11 mouse cellular contexts compared by ENCODE assay signal in genomic region chr4:105169093-105169571, GRCm38 (mm10). TPM values are rescaled to one million over a fixed set of nuclear protein-coding genes. Genes with fewer than 3 reads are reported as not detected.
DNase-seq lines count a peak whose midpoint lies in the region; ATAC-seq and TF ChIP-seq lines count a peak whose summit lies in the region.
"Had no signal": no experiment of that assay in that cellular context is flagged by ENCODE, and none has a peak within 500 bp of the region (broad histone marks: within the 10 kb centered on the region; RNA-seq: fewer than 3 reads in every experiment).

No protein-coding gene starts in this region.

- TF ChIP-seq CTCF in lung, postnatal 0 days (IDR thresholded peaks at IDR 0.05) = no peak

- H3K4me1 ChIP-seq in forebrain, embryonic 14.5 days (ENCODE audit: control insufficient read depth, insufficient read depth, low read length) = peaks cover 45% of the 10 kb centered on the region
- H3K4me1 ChIP-seq in lung, postnatal 0 days (ENCODE audit: insufficient read depth, low read depth, low read length) = peaks cover 8% of the 10 kb centered on the region; the same call in 1 of the 2 replicates
- H3K4me1 ChIP-seq in neural tube, embryonic 12.5 days = peaks cover 36% of the 10 kb centered on the region

- peak overlapping the region; percentile 36; the same call in 1 of the 2 replicates for H3K9ac ChIP-seq in forebrain, embryonic 14.5 days (ENCODE audit: low read length)
- no peak overlapping the region for H3K9ac ChIP-seq in lung, postnatal 0 days (replicated peaks; ENCODE audit: low read depth)
- no peak overlapping the region for H3K9ac ChIP-seq in neural tube, embryonic 12.5 days

- DNase-seq in layer of hippocampus, postnatal 10 days (ENCODE audit: low spot score in 2 of 2) = peak; percentile 8 to 19
- no peak for DNase-seq in layer of hippocampus, postnatal 36 days
- DNase-seq in forebrain, embryonic 14.5 days (ENCODE audit: low spot score) = peak; percentile 47
- peak; percentile 24 for DNase-seq in lung, postnatal 0 days (ENCODE audit: low spot score)
- DNase-seq in right cerebral cortex, postnatal 36 days (ENCODE audit: low spot score in 2 of 2) = no peak
- DNase-seq in spleen, postnatal 10 days (ENCODE audit: low spot score in 2 of 2) = no peak
- no peak for DNase-seq in frontal cortex, postnatal 10 days (ENCODE audit: low spot score in 2 of 2)
- DNase-seq: kidney, adult 9 months had no signal

- H3K36me3 ChIP-seq in forebrain, embryonic 14.5 days (ENCODE audit: control insufficient read depth, insufficient read depth, low read length) = 0 out of 2 replicates have a peak, but pooled peaks cover 6% of the 10 kb centered on the region
- H3K36me3 ChIP-seq in lung, postnatal 0 days (ENCODE audit: insufficient read depth, low read length) = no peaks in the 10 kb centered on the region
- no peaks in the 10 kb centered on the region for H3K36me3 ChIP-seq in neural tube, embryonic 12.5 days
- H3K36me3 ChIP-seq: G1E had no signal

- H3K27ac ChIP-seq in forebrain, embryonic 14.5 days (ENCODE audit: low read depth, low read length) = peak overlapping the region; percentile 92
- no peak overlapping the region for H3K27ac ChIP-seq in lung, postnatal 0 days (ENCODE audit: low read length)
- peak overlapping the region; percentile 70 for H3K27ac ChIP-seq in neural tube, embryonic 12.5 days
- H3K27ac ChIP-seq: macrophage had no signal

- H3K4me3 ChIP-seq in forebrain, embryonic 14.5 days (ENCODE audit: low read depth, low read length) = no peak overlapping the region
- H3K4me3 ChIP-seq in lung, postnatal 0 days (ENCODE audit: low read depth, low read length) = no peak overlapping the region
- H3K4me3 ChIP-seq in neural tube, embryonic 12.5 days = no peak overlapping the region

- TF ChIP-seq EP300 in lung, postnatal 0 days (IDR thresholded peaks at IDR 0.05) = no peak

- no peak for ATAC-seq in forebrain, embryonic 14.5 days
- no peak for ATAC-seq in lung, postnatal 0 days
- ATAC-seq in neural tube, embryonic 12.5 days (ENCODE audit: low FRiP score, low read depth) = peak; percentile 14; the same call in 1 of the 2 replicates

- H3K9me3 ChIP-seq in forebrain, embryonic 14.5 days (replicated peaks; ENCODE audit: control insufficient read depth, low read length) = no peaks in the 10 kb centered on the region
- no peaks in the 10 kb centered on the region for H3K9me3 ChIP-seq in lung, postnatal 0 days (ENCODE audit: low read length)
- H3K9me3 ChIP-seq in neural tube, embryonic 12.5 days = no peaks in the 10 kb centered on the region

- WGBS in forebrain, embryonic 14.5 days = 4% methylated on average over 7 of the region's 7 CpGs
- 30% methylated on average over 7 of the region's 7 CpGs for WGBS in lung, postnatal 0 days
- 22% methylated on average over 7 of the region's 7 CpGs for WGBS in neural tube, embryonic 12.5 days

- H3K4me2 ChIP-seq in forebrain, embryonic 14.5 days (ENCODE audit: low read length) = peak overlapping the region; percentile 45
- H3K4me2 ChIP-seq in lung, postnatal 0 days (replicated peaks; ENCODE audit: low read depth, low read length) = no peak overlapping the region
- peak overlapping the region; percentile 32 for H3K4me2 ChIP-seq in neural tube, embryonic 12.5 days (replicated peaks)

- no peaks in the 10 kb centered on the region for H3K27me3 ChIP-seq in forebrain, embryonic 14.5 days (replicated peaks; ENCODE audit: control insufficient read depth, insufficient read depth, low read length)
- H3K27me3 ChIP-seq in lung, postnatal 0 days (replicated peaks; ENCODE audit: insufficient read depth, low read length) = no peaks in the 10 kb centered on the region
- H3K27me3 ChIP-seq in neural tube, embryonic 12.5 days (replicated peaks) = no peaks in the 10 kb centered on the region

RNA-seq across cellular contexts. Expression of gene Plpp3, which starts 12.0 kb away (rescaled TPM):
- 100 to 1,000 TPM; 147 to 149 TPM for total RNA-seq in layer of hippocampus, postnatal 10 days (2021)
- 100 to 1,000 TPM; 185 to 202 TPM for total RNA-seq in layer of hippocampus, postnatal 36 days (2021)
- 48.6 and 50.8 TPM in 2 replicates for polyA plus RNA-seq in forebrain, embryonic 14.5 days (2014; fragmentation: Nextera tagmentation; extraction: Ambion mirVana)
- 134 and 140 TPM in 2 replicates for polyA plus RNA-seq in lung, postnatal 0 days (2015; fragmentation: Nextera tagmentation; extraction: Ambion mirVana)
- 55.7 and 57.7 TPM in 2 replicates for polyA plus RNA-seq in neural tube, embryonic 12.5 days (2016; fragmentation: Nextera tagmentation; extraction: Ambion mirVana)
- total RNA-seq: G1E had no signal
- polyA plus RNA-seq: G1E had no signal

RNA-seq across cellular contexts. Expression of gene Prkaa2, which starts 59.4 kb away (rescaled TPM):
- 10 to 100 TPM; 22.5 to 23.5 TPM for total RNA-seq in layer of hippocampus, postnatal 10 days (2021)
- 10 to 100 TPM; 17.0 to 17.8 TPM for total RNA-seq in layer of hippocampus, postnatal 36 days (2021)
- 9.8 and 12.8 TPM in 2 replicates for polyA plus RNA-seq in forebrain, embryonic 14.5 days (2014; fragmentation: Nextera tagmentation; extraction: Ambion mirVana)
- 2.3 and 2.6 TPM in 2 replicates for polyA plus RNA-seq in lung, postnatal 0 days (2015; fragmentation: Nextera tagmentation; extraction: Ambion mirVana)
- polyA plus RNA-seq in neural tube, embryonic 12.5 days (2016; fragmentation: Nextera tagmentation; extraction: Ambion mirVana) = 6.5 and 6.8 TPM in 2 replicates
- polyA plus RNA-seq: G1E had no signal

Comparison
In these comparisons a context has a peak if more than half of its experiments do, and no peak if none do; other contexts are left out.
1. DNase-seq: peak in layer of hippocampus, postnatal 10 days (2 of 2), forebrain, embryonic 14.5 days (single experiment) and lung, postnatal 0 days (single experiment); none in layer of hippocampus, postnatal 36 days (0 of 2), right cerebral cortex, postnatal 36 days (0 of 2), spleen, postnatal 10 days (0 of 2) and frontal cortex, postnatal 10 days (0 of 2).